Mouse (Mus musculus) bone marrow, adult 2 months (tissue): ENCODE results near the gene Dock7.

Experiments
- CTCF ChIP-seq: fragments of 200-500 bp; IDR thresholded peaks from 2 replicates; pipeline ENCODE4 v1.5.1; 2011; ENCODE audit warnings: low read length, control low read depth; ENCODE audit not compliant: control insufficient read depth, insufficient read depth
- POLR2A ChIP-seq: fragments of 200-500 bp; IDR thresholded peaks from 2 replicates; pipeline ENCODE4 v1.6.1; 2011; ENCODE audit warnings: low read depth, mild to moderate bottlenecking, control low read depth, low read length, borderline replicate concordance; ENCODE audit not compliant: control insufficient read depth

DNA sequence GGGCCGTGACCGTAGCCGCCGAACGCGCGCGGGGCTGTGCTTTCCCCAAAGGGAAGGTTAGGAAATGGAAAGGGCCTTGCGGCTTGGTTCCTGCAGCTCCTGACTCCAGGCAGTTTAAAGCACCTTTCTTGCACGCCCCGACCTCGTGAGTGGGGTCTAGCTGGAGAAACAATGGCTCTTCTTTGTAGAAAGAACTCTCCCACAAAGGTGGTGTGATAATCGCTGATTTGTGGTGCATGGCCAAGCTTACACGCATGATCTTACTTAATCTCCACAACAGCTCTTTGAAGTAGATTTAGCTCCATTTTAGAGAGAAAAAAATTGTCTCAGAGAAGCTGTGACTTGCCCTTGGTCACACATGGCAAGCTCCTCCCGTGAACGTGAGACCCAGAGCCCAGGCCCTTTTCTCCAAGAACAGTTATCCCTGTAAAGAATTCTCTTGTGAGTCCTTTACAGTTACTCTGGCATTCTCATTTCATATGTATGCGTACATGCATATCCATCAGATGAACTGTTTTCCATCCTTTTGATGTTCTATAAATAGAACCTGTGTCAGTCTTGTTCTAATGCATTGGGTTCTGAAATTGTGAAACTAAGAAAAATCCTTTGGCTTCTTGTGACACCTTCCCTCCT is 524 bp upstream of the Dock7 start:
- TF ChIP-seq POLR2A = no peak
- TF ChIP-seq CTCF = no peak
